Mouse (Mus musculus) brain, embryonic 18.5 days (tissue): ENCODE results near the gene Icmt.

Experiments used
- DNase-seq: peaks from one replicate; pipeline ENCODE4 v3.0.0-alpha.2; 2012; ENCODE audit warnings: low read depth, low spot score

Gene Icmt

DNA sequence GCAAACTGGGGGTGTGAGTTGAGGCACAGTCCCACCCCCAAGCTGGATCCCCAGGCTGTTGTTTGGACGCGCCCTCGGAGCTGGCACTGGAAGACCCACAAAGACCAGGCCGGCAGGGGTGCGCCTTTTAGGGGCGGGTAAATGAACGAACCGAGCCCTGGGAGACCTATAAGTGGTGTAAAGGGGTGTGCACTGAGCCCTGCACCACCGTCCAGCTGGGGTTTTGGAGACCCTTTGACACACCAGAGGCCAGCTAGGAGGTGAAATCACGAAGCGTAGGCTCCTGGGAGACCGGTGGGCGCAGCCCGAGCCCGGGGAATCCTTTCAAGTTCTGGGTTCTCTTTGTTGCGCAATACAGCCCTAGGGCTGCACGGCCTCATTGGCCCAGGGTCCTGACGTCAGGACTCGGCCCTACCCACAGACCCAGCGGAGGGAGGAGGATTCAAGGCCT lies 22.3 kb upstream of the Icmt start:
- DNase-seq: no peak

DNA sequence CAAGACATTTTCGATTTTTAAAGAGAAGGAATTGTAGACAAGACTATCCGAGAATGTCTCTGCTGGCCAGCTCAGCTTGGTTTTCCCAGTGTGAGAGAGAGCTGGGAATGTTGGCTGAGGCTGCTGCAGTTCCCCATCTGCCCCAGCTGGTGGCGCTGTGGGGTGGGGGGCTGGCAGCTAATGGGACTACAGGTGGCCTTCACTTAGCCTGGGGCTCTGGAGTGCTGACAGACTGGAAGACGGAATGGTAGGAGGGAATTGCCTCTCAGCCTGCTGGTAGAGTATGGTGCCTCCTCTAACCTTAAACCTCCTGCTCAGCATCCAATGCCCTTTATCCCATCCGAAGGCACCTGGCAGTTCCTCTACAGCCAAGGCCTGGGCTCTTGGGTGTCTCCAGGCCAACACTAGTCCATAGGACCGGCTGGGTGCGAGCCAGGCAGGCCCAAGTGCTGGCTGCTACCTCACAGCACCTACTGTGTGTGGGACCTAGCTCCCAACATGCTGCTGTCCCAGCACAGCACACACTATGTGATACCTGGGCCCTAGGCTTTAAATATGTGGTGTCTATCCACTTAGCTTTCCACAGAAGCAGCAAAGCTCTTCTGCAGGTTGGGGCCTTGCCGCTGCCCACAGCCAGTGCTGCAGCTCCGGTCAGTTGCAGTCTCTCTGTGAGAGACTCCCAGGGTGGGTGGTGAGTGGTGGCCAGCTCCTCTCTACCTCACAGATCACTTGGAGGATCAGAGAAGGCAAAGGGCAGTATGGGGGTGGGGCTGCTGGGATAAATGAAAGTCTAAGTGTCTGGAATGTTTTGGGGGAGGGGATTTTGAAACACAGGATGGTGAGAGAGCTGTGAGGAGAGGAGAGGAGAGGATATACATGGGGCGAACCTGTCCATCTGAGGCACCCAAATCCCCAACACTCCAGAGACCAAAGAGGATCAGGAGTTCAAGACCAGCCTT lies 20.4 kb upstream of the Icmt start:
- no peak for DNase-seq

DNA sequence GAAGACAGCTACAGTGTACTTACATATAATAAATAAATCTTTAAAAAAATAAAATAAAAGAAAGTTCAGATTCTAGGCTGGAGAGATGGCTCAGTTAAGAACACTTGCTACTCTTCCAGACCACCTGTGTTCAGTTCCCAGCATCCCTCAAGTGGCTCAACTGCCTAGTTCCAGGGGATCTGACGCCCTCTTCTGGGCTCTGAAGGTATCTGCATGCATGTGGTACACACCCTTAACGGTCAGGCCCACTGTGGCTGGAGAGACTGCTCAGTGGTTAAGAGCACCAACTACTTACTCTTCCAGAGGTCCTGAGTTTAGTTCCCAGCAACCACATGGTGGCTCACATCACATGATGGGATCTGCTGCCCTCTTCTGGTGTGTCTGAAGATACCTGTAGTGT lies 19.1 kb upstream of the Icmt start:
- DNase-seq: no peak

DNA sequence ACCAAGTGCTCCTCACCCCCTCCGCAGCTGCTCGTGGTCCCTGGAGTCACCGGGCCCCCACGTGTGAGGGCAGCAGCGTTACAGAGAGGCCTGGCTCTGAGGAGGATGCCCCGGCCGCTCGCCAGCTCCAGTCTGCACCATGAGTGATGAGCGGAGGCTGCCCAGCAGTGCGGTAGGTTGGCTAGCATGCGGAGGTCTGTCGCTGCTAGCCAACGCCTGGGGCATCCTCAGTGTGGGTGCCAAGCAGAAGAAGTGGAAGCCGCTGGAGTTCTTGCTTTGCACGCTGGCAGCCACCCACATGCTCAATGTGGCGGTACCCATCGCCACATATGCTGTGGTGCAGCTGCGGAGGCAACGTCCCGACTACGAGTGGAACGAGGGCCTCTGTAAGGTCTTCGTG lies 18.0 kb upstream of the Icmt start:
- DNase-seq: no peak

DNA sequence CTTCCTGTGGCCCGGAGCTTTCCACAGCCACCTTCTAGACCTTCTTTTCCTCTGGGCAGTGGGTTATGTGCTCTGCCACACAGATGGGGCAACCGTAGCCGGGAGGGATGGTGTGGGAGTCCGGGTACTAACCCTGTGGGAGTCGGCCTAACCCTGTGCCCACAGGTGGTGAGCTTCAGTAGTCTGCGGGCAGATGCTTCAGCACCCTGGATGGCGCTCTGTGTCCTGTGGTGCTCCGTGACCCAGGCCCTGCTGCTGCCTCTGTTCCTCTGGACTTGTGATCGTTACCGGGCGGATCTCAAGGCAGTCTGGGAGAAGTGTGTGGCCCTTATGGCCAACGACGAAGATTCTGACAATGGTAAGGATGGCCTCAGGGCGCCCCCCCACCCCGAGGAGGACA lies 15.4 kb upstream of the Icmt start:
- DNase-seq: no peak

DNA sequence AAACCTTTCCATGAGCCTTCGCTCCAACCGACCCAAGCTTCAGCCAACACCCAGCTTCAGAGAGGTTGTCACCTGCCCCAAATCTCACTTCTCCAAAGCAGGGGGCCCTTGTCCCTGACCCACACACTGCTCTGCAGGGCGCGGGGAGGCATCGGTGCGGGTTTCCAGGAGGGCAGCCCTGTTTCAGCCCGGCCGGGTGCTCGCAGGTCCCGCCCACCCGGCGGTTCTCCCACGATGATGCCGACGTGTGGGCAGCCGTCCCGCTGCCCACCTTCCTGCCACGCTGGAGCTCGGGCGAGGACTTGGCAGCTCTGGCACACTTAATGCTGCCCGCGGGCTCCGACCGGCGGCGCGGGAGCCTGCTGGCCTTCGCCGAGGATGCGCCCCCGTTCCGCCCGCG lies 14.3 kb upstream of the Icmt start:
- DNase-seq: no peak

DNA sequence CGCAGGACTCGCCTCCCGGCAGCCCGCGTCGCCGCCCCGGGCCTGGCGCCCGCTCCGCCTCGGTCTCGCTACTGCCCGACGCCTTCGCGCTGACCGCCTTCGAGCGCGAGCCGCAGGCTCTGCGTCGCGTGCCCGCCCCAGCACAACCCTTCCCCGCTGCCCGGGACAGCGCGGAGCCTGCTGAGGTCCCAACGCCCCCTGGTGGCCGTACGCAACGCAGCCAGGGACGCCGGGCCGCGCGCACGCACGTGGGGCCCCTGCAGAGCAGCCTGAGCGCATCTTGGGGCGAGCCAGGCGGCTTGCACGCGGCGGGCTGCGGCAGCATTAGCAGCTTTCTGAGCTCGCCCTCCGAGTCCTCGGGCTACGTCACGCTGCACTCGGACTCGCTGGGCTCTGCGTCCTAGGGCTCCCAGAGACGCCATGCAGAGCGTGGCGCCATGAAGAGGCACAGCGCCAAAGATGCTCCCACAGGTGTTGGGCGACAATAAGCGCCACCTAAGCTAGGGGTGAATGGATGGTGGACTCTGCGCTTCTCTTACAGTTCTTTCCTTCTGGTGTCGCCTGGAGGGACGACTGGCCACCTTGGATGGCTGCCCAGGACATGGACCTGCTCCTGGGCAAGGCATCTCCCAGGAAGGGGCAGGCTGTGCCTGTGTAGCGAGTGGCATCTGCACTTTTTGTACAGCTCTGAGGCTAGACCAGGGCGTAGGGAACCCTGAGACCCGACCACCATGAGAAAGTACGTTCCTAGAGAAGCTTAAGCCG lies 13.7 kb upstream of the Icmt start:
- DNase-seq: no peak

DNA sequence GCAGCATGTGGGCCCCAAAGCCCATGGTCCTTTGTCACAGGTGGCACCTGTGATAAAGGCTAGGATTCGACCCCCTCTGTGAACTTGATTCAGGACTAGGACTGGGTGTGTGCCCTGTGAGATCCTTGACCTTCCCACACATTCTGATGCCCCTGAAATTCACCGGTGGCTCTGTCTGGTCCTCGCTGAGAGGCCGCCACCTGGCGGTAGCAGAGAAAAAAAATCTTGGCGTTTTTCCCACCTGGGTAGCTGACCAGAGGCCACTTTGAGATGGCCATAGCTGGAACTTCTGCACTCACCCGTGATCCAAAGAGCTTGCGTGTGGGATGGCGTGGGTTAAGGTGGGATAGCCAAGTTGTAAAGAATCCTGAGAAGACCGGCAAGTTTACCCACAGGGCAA lies 11.5 kb upstream of the Icmt start:
- no peak for DNase-seq

DNA sequence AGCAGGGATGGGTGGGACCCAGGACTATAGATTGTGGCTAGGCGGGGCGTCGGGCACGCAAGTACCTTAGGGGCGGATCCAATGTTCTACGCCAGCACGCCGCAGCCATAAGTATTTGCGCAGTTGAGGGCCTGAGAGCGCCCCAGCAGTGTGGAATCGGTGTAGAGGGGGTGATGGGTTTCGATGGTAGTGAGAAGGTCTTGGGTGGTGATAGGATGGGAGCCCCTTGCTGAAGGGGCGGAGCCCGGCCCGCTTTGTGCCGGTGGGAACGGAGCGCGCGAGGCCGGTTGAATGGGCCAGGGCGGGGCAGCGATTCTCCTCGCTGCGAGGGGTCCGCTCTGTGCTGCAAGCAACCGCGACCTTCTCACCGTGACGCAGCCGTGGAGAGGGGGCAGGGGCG lies 10.8 kb upstream of the Icmt start:
- DNase-seq: no peak

DNA sequence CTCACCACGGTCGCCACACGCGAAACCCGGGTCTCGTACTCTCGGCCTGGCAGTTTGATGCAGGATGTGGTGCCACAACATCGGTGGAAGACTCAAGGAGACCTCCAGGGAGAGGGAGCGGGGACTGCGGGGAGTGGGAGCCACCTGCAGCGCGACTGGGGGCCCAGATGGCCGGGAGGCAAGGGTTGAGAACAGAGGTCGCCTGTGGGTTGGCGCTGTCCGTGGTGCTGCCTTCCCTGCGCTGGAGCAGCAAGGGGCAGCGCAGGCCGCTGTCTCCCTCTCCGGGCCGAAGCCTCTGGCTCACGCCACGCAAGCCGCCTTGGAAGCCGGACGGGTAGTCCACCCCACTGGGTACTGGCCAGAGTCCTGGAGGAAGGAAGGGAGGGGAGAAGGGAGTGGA lies 10.1 kb upstream of the Icmt start:
- DNase-seq: no peak

DNA sequence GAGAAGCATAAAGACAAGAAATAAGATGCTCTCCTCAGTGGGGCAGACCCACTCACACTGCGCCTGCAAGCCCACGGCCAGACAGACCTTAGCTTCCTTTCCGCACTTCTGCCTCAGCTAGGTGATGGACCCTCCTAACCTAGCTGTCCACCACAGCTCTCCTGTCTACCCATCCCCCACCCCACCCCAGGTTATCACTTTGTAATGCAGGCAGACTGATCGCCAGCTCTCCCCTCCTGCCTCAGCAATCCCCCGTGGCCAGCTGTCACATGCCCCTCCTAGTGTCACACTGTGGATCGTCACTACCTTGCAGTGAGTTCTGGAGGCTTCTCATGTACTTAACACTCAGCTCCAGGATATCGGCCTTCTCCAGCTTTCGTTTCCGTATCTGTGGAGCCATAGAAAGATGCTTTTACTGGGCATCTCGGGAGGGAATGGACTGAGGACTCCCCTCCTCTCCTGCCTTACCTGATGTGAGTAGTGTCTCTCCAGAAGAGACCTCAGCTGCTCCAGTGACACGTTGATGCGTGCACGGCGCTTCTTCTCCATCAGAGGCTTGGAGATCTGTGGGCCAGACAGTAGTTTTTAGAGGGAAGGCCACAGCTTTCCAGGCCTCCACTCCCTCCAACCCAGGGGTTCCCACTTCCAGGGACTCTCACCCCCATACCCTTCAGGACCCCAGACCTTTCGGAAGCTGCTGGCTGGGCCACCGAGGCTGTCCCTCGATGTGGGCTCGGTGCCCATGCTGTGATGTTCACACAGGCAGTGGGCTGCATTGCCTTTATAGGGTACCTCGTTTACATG lies 9.5 kb upstream of the Icmt start:
- no peak for DNase-seq

DNA sequence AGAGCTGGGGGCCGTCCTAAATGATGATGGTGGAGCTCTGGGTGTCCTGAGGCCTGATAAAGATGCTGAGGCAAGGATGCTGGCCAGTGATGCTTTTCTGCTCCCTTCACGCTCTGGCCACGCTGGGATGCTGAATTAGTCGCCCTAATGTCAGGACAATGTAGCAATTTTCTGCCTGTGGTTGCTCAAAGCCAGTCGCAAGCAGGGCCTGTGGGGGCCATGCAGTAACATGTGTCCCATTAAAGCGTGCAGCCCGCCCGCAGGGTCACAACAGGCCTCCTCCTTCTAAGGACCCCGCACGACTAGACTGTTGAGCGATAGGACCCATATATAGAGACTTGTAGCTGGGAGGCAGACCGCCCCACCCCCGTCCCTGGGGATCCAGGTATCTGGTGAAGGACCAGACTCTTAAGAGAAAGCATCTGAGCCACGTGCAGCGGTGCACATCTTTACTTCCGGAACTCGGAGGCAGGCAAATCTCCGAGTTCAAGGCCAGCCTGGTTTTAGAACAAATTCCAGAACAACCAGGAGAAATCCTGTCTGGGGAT lies 8.6 kb upstream of the Icmt start:
- no peak for DNase-seq

DNA sequence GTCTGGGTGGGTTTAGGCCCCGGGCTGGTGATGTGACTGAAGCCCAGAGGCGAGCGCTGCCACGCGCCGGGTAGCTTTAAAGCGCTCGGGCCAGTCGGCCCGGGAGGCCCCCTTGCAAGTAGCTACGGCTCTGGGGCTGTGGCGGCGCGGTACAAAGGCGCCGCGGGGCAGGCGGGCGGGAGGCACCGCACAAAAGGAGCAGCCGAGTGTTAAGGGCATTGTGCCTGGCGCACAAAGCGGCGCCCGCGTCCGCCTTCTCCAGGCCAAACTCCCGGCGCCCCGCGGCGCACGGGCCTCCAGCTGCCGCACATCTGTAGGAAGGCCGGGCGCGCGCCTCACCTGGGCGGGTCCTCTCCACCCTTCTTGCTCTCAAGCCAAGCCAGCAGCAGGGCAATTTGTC lies 6.6 kb upstream of the Icmt start:
- no peak for DNase-seq

DNA sequence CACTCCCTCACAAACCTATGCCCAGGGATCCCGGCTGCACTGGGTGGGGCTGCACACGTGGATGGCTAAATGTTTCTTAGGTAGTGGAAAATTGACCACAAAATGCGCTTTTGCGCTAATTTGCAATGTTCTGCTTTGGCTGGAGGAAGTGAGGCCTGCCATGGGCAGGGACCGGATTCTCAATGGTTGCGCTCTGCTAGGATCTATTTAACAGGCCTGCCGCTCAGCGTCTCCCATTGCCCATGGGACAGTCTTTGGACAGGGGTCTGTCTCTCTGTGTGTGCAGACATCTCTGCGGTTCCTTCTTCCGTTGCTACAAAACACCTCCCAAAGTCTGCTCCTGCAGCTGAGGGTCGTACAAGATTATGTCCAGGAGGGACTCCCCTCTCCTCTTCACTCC lies 6.0 kb upstream of the Icmt start:
- DNase-seq: no peak

DNA sequence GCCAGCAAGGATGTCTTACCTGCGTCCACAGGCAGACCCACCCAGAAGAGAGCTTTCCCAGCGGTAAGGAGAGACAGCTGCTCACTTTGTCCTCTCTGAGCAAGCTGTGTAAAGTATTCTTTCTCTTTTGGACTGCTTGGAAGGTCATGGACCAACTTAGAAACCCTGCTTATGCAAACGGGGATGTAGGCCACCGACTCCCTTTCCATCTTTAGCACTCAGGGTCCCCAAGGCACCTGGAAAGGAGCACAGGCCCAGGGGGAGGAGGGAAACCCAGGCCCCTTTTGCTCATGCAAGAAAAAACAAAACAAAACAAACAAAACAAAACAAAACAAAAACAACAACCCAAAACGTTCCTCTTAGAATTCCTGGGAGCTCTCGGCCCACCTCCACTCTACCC lies 5.5 kb upstream of the Icmt start, which contains the start of gene Hes3:
Hes3 (minus strand) TSS at position 101 of the 400 bp plus-strand sequence.
- no peak for DNase-seq

DNA sequence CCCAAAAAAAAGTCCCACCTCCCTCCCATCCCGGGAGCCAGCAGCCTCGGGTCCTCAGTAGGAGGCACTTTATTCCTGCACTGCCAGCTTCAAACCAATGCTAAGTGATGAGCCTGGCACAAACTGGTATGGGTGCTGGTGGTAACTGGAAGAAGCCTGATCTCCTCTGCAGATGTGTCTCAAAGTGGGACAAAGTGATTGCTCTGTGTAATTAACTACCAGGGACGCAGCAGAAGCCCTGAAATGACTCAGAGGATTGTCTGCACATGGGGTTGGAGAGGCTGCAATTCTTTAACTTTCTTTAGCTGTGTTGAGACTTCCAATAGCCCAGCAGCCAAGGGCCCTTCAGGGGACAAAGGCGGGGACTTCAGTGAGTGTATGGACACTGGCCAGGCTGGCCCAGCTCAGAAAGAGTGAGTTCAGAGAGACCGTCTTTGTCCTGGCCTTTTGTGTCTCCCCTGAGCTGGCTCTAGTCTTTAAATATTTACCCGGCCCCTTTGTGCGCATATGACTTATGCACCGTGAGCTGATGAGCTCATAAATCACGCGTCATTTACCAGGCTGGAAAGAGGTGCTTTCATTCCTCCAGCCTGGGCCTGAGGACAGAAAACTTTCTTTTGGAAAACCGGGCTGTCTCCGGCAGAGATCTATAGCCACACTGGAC lies 4.8 kb upstream of the Icmt start:
- no peak for DNase-seq

DNA sequence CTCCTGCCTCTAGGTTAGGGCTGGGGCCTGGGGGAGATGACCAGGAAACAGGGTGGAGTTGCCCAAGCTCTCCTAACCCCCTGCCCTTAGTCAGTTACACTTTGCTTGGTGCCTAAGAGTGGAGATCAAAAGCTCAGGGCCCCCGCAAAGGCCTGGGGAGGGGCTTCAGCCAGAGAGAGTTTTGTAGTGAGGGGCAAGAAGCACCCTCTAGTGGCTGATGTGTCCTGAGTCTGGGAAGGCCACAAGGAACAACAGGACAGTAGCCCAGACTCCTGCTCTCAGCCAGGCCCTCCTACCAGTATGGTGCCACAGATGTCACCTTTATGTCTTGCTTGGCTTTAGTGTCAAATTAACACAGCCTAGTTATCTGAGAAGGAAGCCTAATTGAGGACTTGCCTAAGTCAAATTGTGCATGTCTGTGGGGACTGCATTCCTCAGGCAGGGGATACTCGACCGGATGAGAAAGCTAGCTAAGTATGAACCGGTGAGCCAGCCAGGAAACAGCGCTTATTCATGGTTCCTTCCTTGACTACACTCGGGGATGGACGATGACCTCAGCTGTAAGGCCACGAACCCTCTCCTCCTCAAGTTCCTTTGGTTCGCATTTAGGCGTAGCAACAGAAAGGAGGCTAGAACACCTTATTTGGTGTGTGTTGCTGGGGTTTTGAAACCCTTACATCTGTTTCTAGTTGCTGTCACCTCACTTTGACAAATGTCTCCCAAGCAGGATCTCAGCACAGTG lies 2.7 kb upstream of the Icmt start:
- DNase-seq: no peak

DNA sequence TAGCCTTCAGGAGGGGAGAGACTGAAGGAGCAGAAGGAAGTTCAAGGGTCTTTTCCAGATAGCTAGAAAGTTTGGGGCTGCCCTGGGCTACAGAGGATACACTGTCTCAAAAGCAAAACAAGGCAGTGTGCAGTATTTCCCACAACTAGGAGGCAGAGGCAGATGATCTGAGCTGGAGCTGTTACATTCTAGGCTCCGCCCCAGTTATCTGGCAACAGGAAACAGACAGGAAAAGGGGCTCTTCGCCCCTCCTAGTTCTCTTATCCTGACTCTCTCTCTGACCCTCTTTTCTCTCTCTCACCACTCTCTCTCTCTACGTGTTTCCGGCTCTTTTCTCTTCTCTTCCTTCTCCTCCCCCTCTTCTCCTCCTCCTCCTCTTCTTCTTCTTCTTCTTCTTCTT lies 1.1 kb upstream of the Icmt start:
- DNase-seq: no peak

DNA sequence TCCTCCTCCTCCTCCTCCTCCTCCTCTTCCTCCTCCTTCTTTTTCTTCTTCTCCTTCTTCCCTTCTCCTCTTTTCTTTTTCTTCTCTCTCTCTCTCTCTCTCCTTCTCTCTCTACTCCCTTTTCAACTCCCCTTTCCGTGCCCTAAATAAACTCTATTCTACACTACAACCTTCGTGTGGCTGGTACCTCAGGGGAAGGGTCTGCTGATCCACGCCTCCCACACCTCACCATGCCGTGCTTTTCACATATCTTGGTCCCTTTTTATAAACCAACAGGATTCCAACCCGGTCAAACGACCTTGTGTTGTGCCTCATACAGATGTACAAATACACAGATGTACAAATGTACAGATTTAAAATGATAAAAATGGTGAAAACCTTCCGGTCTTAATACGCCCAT lies 656 bp upstream of the Icmt start:
- DNase-seq: no peak

DNA sequence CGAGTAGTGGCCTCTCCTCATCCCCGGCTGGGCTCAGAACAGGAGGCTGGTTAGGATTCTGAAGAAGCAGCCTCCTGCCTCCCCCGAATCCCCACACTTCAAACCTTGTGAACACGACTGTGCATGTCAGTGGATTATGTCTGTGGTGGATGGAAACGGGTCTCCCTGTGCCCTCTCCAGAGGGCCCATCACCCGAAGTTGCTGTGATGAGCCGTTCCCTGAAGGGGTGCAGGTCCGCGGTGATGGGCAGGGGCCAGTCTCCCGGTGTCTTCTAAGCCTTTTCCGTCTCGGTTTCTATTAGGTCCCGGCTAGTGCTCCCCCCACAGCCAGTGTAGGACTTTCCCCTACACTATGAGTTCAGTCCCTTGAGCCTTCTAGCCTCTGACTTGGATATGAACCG lies 1.8 kb downstream of the Icmt start:
- DNase-seq: no peak
